Mouse (Mus musculus) liver, adult 2 months (tissue): ENCODE results near the gene Xlr5a. TPM values are rescaled to one million over a fixed set of nuclear protein-coding genes. Genes with fewer than 3 reads are reported as not detected.
"Not testable (repeated sequence)": the region's sequence is repeated elsewhere in the genome, so short reads cannot be mapped to it uniquely, and the experiment has no call there.

ENCODE experiments used
- DNase-seq: peaks from one replicate; pipeline ENCODE4 v3.0.0-alpha.2; 2011; ENCODE audit warnings: low read depth, low spot score; ENCODE audit errors: extremely low read depth
- H3K27ac ChIP-seq: fragments of 200-500 bp; replicated peaks from 2 replicates; pipeline ENCODE4 v1.5.1; 2012; ENCODE audit warnings: low read depth, mild to moderate bottlenecking, control low read depth, inconsistent platforms, low read length; ENCODE audit not compliant: insufficient read depth
- H3K27me3 ChIP-seq: fragments of 200-500 bp; 2 replicates; pipeline ENCODE4 v1.6.1; 2012; ENCODE audit warnings: mild to moderate bottlenecking, moderate library complexity, low read length, inconsistent platforms; ENCODE audit not compliant: control insufficient read depth, insufficient read depth
- H3K36me3 ChIP-seq: fragments of 200-500 bp; 2 replicates; pipeline ENCODE4 v1.6.1; 2012; ENCODE audit warnings: low read length, inconsistent platforms; ENCODE audit not compliant: control insufficient read depth, insufficient read depth
- H3K4me1 ChIP-seq: fragments of 200-500 bp; 2 replicates; pipeline ENCODE4 v1.6.1; 2011; ENCODE audit warnings: low read length; ENCODE audit not compliant: control insufficient read depth, insufficient read depth
- H3K4me3 ChIP-seq: fragments of 200-500 bp; 2 replicates; pipeline ENCODE4 v1.5.1; 2011; ENCODE audit warnings: low read depth, mild to moderate bottlenecking, control low read depth, low read length, moderate library complexity; ENCODE audit not compliant: insufficient read depth
- H3K79me2 ChIP-seq: fragments of 200-500 bp; 2 replicates; pipeline ENCODE4 v1.6.1; 2012; ENCODE audit warnings: inconsistent platforms, mild to moderate bottlenecking, low read length, moderate library complexity; ENCODE audit not compliant: control insufficient read depth, insufficient read depth
- H3K9ac ChIP-seq: fragments of 200-500 bp; 2 replicates; pipeline ENCODE4 v1.6.1; 2012; ENCODE audit warnings: low read depth, mild to moderate bottlenecking, control low read depth, inconsistent platforms, low read length
- WGBS: fragments of 180-500 bp; shearing (Covaris S2); methylation state at CpG from one replicate; pipeline ENCODE4 v1.1.7; 2018; 5-methylcytosine and 5-hydroxymethylcytosine counted together
- polyA plus RNA-seq: library from polyadenylated mRNA; depleted of rRNA; stranded (reverse); fragments of >200 nt; gene quantifications from 2 replicates; pipeline ENCODE4 v1.2.3, GENCODE M21; 2012
- total RNA-seq: library from RNA; depleted of rRNA; stranded (reverse); fragments of >200 nt; gene quantifications from 2 replicates; pipeline ENCODE4 v1.2.3, GENCODE M21; 2014

The Xlr5a gene
- total and polyA plus RNA-seq, 2 experiments, result not detected

DNA sequence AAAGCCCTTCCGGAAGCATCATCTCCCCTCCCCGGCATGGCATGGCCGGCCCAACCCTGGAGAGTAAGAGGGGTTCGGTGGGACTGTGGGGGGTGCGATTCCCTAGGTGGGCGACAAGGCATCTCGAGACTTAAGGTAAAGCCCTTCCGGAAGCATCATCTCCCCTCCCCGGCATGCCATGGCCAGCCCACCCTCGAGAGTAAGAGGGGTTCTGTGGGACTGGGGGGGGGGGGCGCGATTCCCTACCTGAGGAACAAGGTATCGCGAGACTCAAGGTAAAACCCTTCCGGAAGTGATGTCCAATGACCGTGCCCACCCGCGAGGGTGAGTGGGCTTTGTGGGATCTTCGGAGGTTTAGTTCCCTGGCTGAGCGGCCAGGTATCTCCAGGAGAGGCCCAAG is 144.3 kb downstream of the Xlr5a start, which contains the start of gene Xlr5b:
Xlr5b (plus strand) TSS at position 301 of the 400 bp plus-strand sequence.
- not testable (repeated sequence) for H3K79me2 ChIP-seq, H3K27ac ChIP-seq, DNase-seq, H3K36me3 ChIP-seq, H3K4me1 ChIP-seq, H3K4me3 ChIP-seq, H3K27me3 ChIP-seq, H3K9ac ChIP-seq
- WGBS, result no CpG with 5 or more reads among the region's 20 CpGs

DNA sequence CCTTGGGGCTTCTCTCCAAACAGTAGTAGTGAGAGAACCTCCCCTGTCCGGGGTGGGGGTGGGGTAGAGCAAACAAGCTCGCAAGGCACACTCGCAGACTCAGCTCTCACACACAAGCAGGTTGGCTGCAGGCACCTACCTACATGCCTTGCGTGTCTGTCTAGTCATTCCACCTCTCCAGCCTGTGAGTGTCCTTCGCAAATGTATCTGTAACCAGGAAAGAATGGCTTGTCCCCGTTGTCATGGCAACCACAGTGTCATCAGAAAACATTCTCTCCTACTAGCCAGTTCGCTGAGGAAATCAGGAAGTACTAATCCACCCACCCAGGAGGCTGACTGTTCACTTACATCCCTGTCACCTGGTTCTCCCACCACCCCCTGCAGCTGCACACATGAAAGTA is 149.6 kb downstream of the Xlr5a start:
- H3K27ac ChIP-seq, H3K4me3 ChIP-seq, DNase-seq, H3K79me2 ChIP-seq, H3K4me1 ChIP-seq, H3K36me3 ChIP-seq, H3K27me3 ChIP-seq, H3K9ac ChIP-seq: not testable (repeated sequence)
- no CpG with 5 or more reads among the region's 7 CpGs for WGBS

DNA sequence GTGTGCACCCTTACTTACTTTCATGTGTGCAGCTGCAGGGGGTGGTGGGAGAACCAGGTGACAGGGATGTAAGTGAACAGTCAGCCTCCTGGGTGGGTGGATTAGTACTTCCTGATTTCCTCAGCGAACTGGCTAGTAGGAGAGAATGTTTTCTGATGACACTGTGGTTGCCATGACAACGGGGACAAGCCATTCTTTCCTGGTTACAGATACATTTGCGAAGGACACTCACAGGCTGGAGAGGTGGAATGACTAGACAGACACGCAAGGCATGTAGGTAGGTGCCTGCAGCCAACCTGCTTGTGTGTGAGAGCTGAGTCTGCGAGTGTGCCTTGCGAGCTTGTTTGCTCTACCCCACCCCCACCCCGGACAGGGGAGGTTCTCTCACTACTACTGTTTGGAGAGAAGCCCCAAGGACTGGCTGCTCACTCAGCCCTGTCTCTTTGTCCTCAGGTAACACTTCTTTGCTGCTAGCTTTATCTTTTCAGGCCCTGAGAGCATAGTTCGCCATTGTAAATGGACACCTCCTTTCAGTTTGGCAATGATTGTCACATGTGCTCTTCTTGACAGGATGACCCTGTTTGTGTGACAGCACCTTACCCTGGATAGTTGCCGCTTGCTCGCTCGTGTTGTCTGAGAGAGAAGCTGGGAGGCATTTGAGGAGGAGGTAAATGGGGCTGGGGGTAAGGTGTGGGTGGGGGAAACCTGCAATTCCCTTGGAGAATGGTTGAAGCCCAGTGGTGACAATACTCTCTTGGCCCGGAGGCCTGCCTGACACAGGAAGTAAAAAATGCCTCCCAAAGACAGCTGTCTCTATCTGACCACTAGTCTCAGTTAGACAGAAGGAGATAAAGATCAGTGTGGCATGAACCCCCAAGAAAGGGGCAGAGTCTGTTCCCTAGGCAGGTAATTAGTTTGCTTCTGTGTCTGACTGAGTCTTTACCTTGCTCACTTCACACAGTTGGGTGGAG is 169.6 kb downstream of the Xlr5a start:
- not testable (repeated sequence) for DNase-seq, H3K27me3 ChIP-seq, H3K36me3 ChIP-seq, H3K4me1 ChIP-seq, H3K9ac ChIP-seq, H3K4me3 ChIP-seq, H3K79me2 ChIP-seq, H3K27ac ChIP-seq
- WGBS, result no CpG with 5 or more reads among the region's 12 CpGs

DNA sequence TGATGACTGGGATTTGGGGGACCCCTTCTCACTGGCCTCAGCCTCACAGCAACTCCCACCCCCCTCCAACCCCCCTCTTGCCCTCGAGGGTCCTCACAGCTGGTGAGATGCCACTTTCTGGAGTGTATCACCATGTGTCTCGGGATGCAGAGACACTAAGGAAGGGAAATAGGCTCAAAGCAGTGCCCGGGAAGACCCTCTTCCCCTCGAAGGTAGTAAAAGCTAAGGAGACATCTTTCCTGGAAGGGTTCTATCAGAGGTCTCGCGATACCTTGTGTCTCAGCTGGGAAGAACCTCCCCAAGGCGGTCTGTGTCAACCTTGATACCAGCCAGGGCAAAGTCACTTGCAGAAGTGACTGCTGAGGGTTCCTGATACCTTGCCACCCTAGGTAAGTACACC is 176.0 kb downstream of the Xlr5a start, which contains the start of gene Gm14685:
Gm14685 (plus strand) TSS at position 301 of the 400 bp plus-strand sequence.
- not testable (repeated sequence) for DNase-seq, H3K27ac ChIP-seq, H3K36me3 ChIP-seq, H3K9ac ChIP-seq, H3K4me3 ChIP-seq, H3K4me1 ChIP-seq, H3K79me2 ChIP-seq, H3K27me3 ChIP-seq
- WGBS, result no CpG with 5 or more reads among the region's 7 CpGs

DNA sequence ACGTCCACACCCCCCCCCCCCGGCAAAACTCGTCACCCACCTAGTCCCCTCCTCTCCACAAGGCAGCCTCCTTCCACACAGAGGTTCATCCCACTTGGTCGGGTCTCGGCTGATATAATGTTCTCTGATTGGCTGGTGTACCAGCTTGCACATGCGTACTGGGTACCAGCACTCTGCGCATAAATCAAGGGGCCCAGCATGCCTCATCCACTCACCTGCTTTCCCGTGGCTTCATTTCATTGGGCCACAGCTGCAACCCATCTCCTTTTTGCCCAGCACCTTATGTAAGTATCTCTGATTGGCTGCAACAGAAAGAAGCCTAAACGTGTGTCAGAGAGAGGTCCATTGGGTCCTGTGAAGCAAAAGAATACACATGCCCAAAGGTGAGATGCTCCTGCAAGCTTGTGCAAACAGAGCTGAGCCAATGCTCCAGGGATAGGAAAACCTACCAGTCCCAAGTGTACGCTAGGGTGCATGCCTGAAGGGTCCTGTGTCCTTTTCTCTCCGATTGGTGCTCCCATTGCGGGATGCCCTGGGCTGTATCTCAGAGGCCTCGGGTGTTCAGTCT is 195.8 kb downstream of the Xlr5a start, which contains the start of gene Xlr3a:
Xlr3a (minus strand) TSS at position 155 of the 568 bp plus-strand sequence.
- DNase-seq, result peak; percentile 55
- H3K9ac ChIP-seq, H3K4me3 ChIP-seq, H3K36me3 ChIP-seq, H3K27ac ChIP-seq, H3K27me3 ChIP-seq, H3K4me1 ChIP-seq, H3K79me2 ChIP-seq: not testable (repeated sequence)
- 65% methylated on average over 13 of the region's 13 CpGs for WGBS

DNA sequence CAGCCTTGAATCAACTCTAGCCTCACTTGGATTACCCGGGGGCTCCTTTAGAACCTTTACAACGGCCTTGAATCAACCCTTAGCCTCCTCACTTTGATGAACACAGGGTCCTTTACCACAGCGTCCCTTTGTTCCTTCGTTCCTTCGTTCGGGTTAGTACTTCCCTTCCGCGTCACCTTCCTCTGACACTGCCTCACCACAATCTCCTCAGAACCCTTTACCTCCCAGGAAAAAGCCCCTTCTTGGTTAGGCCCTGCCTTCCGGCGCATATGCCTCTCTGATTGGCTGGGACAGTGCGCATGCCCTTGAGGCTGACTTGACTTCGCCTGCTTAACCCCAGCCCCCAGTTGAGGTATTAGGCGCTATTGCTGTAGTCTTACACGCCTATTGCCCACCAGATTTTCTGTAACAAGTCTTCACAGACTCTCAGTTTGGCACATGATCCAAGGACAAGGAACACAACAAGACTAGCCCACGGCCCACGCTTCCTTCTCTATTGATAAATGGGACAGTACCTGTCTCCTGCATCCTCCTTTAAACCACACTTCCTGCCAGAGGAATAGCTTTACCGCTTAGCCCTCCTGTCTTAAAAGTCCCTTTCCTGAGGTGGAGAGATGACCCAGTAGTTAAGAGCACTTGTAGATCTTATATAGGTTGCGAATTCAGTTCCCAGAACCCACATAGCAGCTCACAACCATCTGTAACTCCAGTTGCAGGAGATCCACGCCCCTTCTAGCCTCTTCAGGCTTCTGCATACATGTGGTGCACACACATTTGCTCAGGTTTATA is 210.3 kb downstream of the Xlr5a start, which contains the start of gene Xlr4a:
Xlr4a (minus strand) TSS at position 212 of the 789 bp plus-strand sequence.
- H3K4me1 ChIP-seq, H3K79me2 ChIP-seq: not testable (repeated sequence)
- 77% methylated on average over 19 of the region's 19 CpGs for WGBS

DNA sequence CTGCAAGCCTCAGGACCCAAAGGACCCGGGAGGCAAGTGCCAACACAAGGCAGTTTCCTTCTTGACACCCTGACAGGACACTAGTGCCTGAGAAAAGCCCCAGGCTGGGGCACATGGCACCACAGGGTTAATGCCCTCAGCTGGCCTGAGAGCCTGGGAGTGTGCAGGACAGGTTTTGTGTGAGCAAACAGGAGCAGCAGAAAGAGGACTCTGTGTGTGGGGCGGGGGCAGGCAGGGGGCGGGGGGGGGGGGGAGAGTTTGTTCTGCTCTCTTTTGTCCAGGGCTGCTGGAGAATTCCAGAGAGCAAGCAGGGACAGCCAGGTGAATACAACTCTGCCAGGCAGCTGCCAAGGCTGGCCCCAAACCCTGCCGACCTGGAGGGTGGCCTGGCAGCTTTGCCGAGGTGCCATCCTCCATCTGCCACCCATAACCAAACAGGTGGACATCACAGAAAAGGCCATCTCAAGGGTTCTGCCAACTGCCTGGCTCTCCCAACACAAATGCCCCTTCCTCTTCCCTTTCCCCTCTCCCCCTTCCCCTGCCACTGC is 225.9 kb downstream of the Xlr5a start:
- not testable (repeated sequence) for H3K4me1 ChIP-seq, H3K79me2 ChIP-seq, H3K4me3 ChIP-seq, H3K36me3 ChIP-seq, H3K27me3 ChIP-seq, DNase-seq, H3K27ac ChIP-seq, H3K9ac ChIP-seq
- 40% methylated on average over 2 of the region's 5 CpGs for WGBS

More for the DNA sequence above, 210.3 kb downstream of the Xlr5a start, which contains the start of gene Xlr4a:
- not testable (repeated sequence) for DNase-seq, H3K27ac ChIP-seq, H3K36me3 ChIP-seq, H3K4me3 ChIP-seq, H3K9ac ChIP-seq, H3K27me3 ChIP-seq
